Mouse (Mus musculus) spleen, adult 2 months (tissue): ENCODE data around the gene AW549877.

Experiments used
- CTCF ChIP-seq: fragments of 200-500 bp; IDR thresholded peaks from 2 replicates; pipeline ENCODE4 v1.5.1; 2011; ENCODE audit warnings: mild to moderate bottlenecking, inconsistent platforms; ENCODE audit not compliant: insufficient read depth, insufficient read length, insufficient replicate concordance; ENCODE audit errors: extremely low read depth
- POLR2A ChIP-seq: fragments of 200-500 bp; IDR thresholded peaks from 2 replicates; pipeline ENCODE4 v1.6.1; 2011; ENCODE audit warnings: low read depth, low read length, inconsistent platforms

- TF ChIP-seq POLR2A = no peak
- no peak for TF ChIP-seq CTCF
These were observed 3.6 kb upstream of the AW549877 start for GRCm38 (mm10) chr15:3999144-3999543.
